Mouse (Mus musculus) T-helper 1 cell (primary cell): Measurements from ENCODE around the gene Il12b.

Experiments used
- in situ Hi-C: fragments of 300-600 bp; cut with MboI, MseI; formaldehyde crosslinking; loops from one replicate; pipeline ENCODE4 v1.15.1; 2025; ENCODE audit warnings: high pct_unique_total_duplicates

Gene Il12b

GRCm38 (mm10) chr11:44399763-44400162 is at the start of gene Il12b:
TSS of gene Il12b (plus strand) at chr11:44400063.
- in situ Hi-C loops = no loop called here

- in situ Hi-C loops = no loop called here
These were observed 44.9 kb upstream of the Il12b start for GRCm38 (mm10) chr11:44354860-44355470.

GRCm38 (mm10) chr11:44356171-44356570 is 43.7 kb upstream of the Il12b start:
- in situ Hi-C loops = no loop called here

- in situ Hi-C loops = no loop called here
These were observed 35.3 kb upstream of the Il12b start for GRCm38 (mm10) chr11:44364536-44364935.

- in situ Hi-C loops = no loop called here
These were observed 32.2 kb upstream of the Il12b start for GRCm38 (mm10) chr11:44367711-44368110.

GRCm38 (mm10) chr11:44372856-44373255 is 27.0 kb upstream of the Il12b start:
- in situ Hi-C loops = no loop called here

GRCm38 (mm10) chr11:44377879-44378278 is 22.0 kb upstream of the Il12b start:
- in situ Hi-C loops = no loop called here

GRCm38 (mm10) chr11:44380432-44381051 is 19.3 kb upstream of the Il12b start:
- in situ Hi-C loops = no loop called here

- in situ Hi-C loops = no loop called here
These were observed 17.7 kb upstream of the Il12b start for GRCm38 (mm10) chr11:44382200-44382599.

GRCm38 (mm10) chr11:44387031-44387430 is 12.8 kb upstream of the Il12b start:
- in situ Hi-C loops = no loop called here

- in situ Hi-C loops = no loop called here
These were observed 9.7 kb upstream of the Il12b start for GRCm38 (mm10) chr11:44389993-44390701.

GRCm38 (mm10) chr11:44393101-44393810 is 6.6 kb upstream of the Il12b start:
- in situ Hi-C loops = no loop called here

- in situ Hi-C loops = no loop called here
These were observed 4.5 kb upstream of the Il12b start for GRCm38 (mm10) chr11:44395401-44395800.

GRCm38 (mm10) chr11:44397551-44397950 is 2.3 kb upstream of the Il12b start:
- in situ Hi-C loops = no loop called here

GRCm38 (mm10) chr11:44398356-44398755 is 1.5 kb upstream of the Il12b start:
- in situ Hi-C loops = no loop called here

- in situ Hi-C loops = no loop called here
These were observed 1.1 kb upstream of the Il12b start for GRCm38 (mm10) chr11:44398782-44399225.

GRCm38 (mm10) chr11:44401635-44402548 is 2.0 kb downstream of the Il12b start:
- in situ Hi-C loops = no loop called here

GRCm38 (mm10) chr11:44405113-44405512 is 5.2 kb downstream of the Il12b start:
- in situ Hi-C loops = no loop called here

GRCm38 (mm10) chr11:44405961-44406360 is 6.1 kb downstream of the Il12b start:
- in situ Hi-C loops = no loop called here

- in situ Hi-C loops = no loop called here
These were observed 6.6 kb downstream of the Il12b start for GRCm38 (mm10) chr11:44406457-44406856.

GRCm38 (mm10) chr11:44408626-44409025 is 8.8 kb downstream of the Il12b start:
- in situ Hi-C loops = no loop called here
